Mouse (Mus musculus) liver, embryonic 14.5 days (tissue): ENCODE measurements around the gene Rplp2.

Experiments used
- CTCF ChIP-seq: IDR thresholded peaks from 2 replicates; pipeline ENCODE4 v1.5.1; 2016; ENCODE audit warnings: antibody characterized with exemption, low read depth, control low read depth
- EP300 ChIP-seq: IDR thresholded peaks from 2 replicates; pipeline ENCODE4 v1.6.1; 2016; ENCODE audit warnings: antibody characterized with exemption, low read depth

DNA sequence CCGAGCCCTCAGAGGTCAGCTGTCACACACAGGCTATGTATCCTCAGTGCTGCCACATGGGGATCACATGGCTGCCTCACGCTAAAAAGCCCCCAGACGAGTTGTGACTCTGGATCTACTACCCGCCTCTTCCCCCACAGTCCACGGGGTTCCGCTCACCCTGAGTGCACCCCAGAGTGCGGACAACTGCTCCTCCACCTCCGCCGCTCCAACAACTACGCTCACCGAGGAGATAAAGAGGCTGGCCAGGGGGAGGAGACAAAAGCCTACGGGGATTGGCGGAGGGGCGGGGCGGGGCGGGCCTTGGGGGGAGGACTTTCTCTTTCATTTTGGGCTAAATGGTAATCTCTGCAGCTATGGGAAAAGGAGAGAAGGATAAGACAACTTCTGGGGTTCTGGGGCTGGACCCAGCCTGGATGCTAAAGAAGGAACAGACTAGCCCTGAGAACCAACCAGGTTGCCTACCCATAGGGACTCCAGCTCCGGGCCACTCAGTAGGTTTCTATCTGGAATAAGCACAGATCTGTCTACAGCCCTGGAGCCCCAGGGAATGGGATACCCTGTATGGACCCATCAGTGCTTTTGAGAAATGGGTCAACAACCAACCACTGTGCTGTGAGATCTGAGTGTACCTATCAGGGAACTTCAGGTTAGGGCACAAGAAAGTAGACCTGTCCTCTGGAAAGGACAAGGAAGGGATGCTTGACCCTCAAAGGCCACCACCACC is 11.9 kb upstream of the Rplp2 start:
- no peak for TF ChIP-seq EP300
- no peak for TF ChIP-seq CTCF
